Mouse (Mus musculus): ENCODE results near the gene Gm13696. TPM values are rescaled to one million over a fixed set of nuclear protein-coding genes. Genes with fewer than 3 reads are reported as not detected.
"Not testable (repeated sequence)": the region's sequence is repeated elsewhere in the genome, so short reads cannot be mapped to it uniquely, and the experiment has no call there.

Gm13696 gene
- not detected in 2 replicates for total RNA-seq (2014; fragmentation: Nextera tagmentation)
- total RNA-seq (2017) = 0.17 and 0.27 TPM in 2 replicates
- not detected in 2 replicates for polyA plus RNA-seq (2012)

GRCm38 (mm10) chr2:83972823-83973222 is at the start of gene Gm13696:
Gene Gm13696, plus strand, starts transcription at chr2:83973123.
- not testable (repeated sequence) for H3K4me1 ChIP-seq (ENCODE audit: insufficient read depth, low read depth, low read length); ATAC-seq (ENCODE audit: extremely low read depth, insufficient number of reproducible peaks, low FRiP score, poor library complexity, severe bottlenecking); H3K9me3 ChIP-seq (replicated peaks); DNase-seq (ENCODE audit: low spot score); H3K27me3 ChIP-seq (ENCODE audit: insufficient read depth, low read length); H3K4me3 ChIP-seq (ENCODE audit: low read depth, low read length); H3K36me3 ChIP-seq (replicated peaks)

- DNase-seq (ENCODE audit: low spot score) (no peak), ATAC-seq (ENCODE audit: extremely low read depth, insufficient number of reproducible peaks, low FRiP score, poor library complexity, severe bottlenecking) (peak; percentile 28; the same call in 1 of the 2 replicates)
- H3K4me3 ChIP-seq (ENCODE audit: low read depth, low read length) = no peak overlapping the region
Observed at GRCm38 (mm10) chr2:83929478-83930088, 43.3 kb upstream of the Gm13696 start.

GRCm38 (mm10) chr2:83940931-83941361 is 32.0 kb upstream of the Gm13696 start, which contains the start of gene Zswim2:
Gene Zswim2, minus strand, starts transcription at chr2:83941228.
- DNase-seq (ENCODE audit: low spot score) (no peak), ATAC-seq (ENCODE audit: extremely low read depth, insufficient number of reproducible peaks, low FRiP score, poor library complexity, severe bottlenecking) (no peak)
- Histone ChIP-seq H3K27me3 (ENCODE audit: insufficient read depth, low read length) (no peaks in the 10 kb centered on the region), H3K4me3 (ENCODE audit: low read depth, low read length) (no peak within 1 kb of the TSS), H3K36me3 (replicated peaks) (no peaks in the 10 kb centered on the region), H3K4me1 (ENCODE audit: insufficient read depth, low read depth, low read length) (no peaks in the 10 kb centered on the region), H3K9me3 (replicated peaks) (no peaks in the 10 kb centered on the region)
- TF ChIP-seq POLR2AphosphoS5 (IDR thresholded peaks at IDR 0.05; ENCODE audit: insufficient replicate concordance, low read depth, low read length) (no peak), CTCF (IDR thresholded peaks at IDR 0.05; ENCODE audit: low read depth, low read length) (no peak), GATA1 (IDR thresholded peaks at IDR 0.05; ENCODE audit: borderline replicate concordance, low read length) (no peak), TAL1 (conservative IDR thresholded peaks at IDR 0.05; ENCODE audit: low read depth, low read length) (no peak)

More at GRCm38 (mm10) chr2:83929478-83930088, 43.3 kb upstream of the Gm13696 start:
- Histone ChIP-seq H3K9me3 (replicated peaks) (no peaks in the 10 kb centered on the region), H3K36me3 (replicated peaks) (no peaks in the 10 kb centered on the region), H3K27me3 (ENCODE audit: insufficient read depth, low read length) (no peaks in the 10 kb centered on the region), H3K4me1 (ENCODE audit: insufficient read depth, low read depth, low read length) (no peaks in the 10 kb centered on the region)
- no peak for TF ChIP-seq GATA1 (IDR thresholded peaks at IDR 0.05; ENCODE audit: borderline replicate concordance, low read length)
- TF ChIP-seq TAL1 (conservative IDR thresholded peaks at IDR 0.05; ENCODE audit: low read depth, low read length) = no peak
- TF ChIP-seq POLR2AphosphoS5 (IDR thresholded peaks at IDR 0.05; ENCODE audit: insufficient replicate concordance, low read depth, low read length) = no peak
- no peak for TF ChIP-seq GATA2 (IDR thresholded peaks at IDR 0.05; ENCODE audit: borderline replicate concordance, low read depth, low read length)
- TF ChIP-seq CTCF (IDR thresholded peaks at IDR 0.05; ENCODE audit: low read depth, low read length) = no peak

GRCm38 (mm10) chr2:83941378-83941777 is 31.5 kb upstream of the Gm13696 start:
- no peak for ATAC-seq (ENCODE audit: extremely low read depth, insufficient number of reproducible peaks, low FRiP score, poor library complexity, severe bottlenecking)
- no peaks in the 10 kb centered on the region for H3K9me3 ChIP-seq (replicated peaks)
- H3K36me3 ChIP-seq (replicated peaks) = no peaks in the 10 kb centered on the region
- TF ChIP-seq TAL1 (conservative IDR thresholded peaks at IDR 0.05; ENCODE audit: low read depth, low read length) (no peak), GATA2 (IDR thresholded peaks at IDR 0.05; ENCODE audit: borderline replicate concordance, low read depth, low read length) (no peak), GATA1 (IDR thresholded peaks at IDR 0.05; ENCODE audit: borderline replicate concordance, low read length) (no peak), CTCF (IDR thresholded peaks at IDR 0.05; ENCODE audit: low read depth, low read length) (no peak), POLR2AphosphoS5 (IDR thresholded peaks at IDR 0.05; ENCODE audit: insufficient replicate concordance, low read depth, low read length) (no peak)
- no peak for DNase-seq (ENCODE audit: low spot score)
- no peak overlapping the region for H3K4me3 ChIP-seq (ENCODE audit: low read depth, low read length)
- H3K27me3 ChIP-seq (ENCODE audit: insufficient read depth, low read length) = no peaks in the 10 kb centered on the region
- H3K4me1 ChIP-seq (ENCODE audit: insufficient read depth, low read depth, low read length) = no peaks in the 10 kb centered on the region

- ATAC-seq (ENCODE audit: extremely low read depth, insufficient number of reproducible peaks, low FRiP score, poor library complexity, severe bottlenecking) = no peak
- no peak for TF ChIP-seq POLR2AphosphoS5 (IDR thresholded peaks at IDR 0.05; ENCODE audit: insufficient replicate concordance, low read depth, low read length)
- TF ChIP-seq GATA1 (IDR thresholded peaks at IDR 0.05; ENCODE audit: borderline replicate concordance, low read length) = no peak
- TF ChIP-seq TAL1 (conservative IDR thresholded peaks at IDR 0.05; ENCODE audit: low read depth, low read length) = no peak
- no peak for TF ChIP-seq GATA2 (IDR thresholded peaks at IDR 0.05; ENCODE audit: borderline replicate concordance, low read depth, low read length)
- Histone ChIP-seq H3K4me3 (ENCODE audit: low read depth, low read length) (no peak overlapping the region), H3K4me1 (ENCODE audit: insufficient read depth, low read depth, low read length) (no peaks in the 10 kb centered on the region), H3K36me3 (replicated peaks) (no peaks in the 10 kb centered on the region), H3K9me3 (replicated peaks) (no peaks in the 10 kb centered on the region), H3K27me3 (ENCODE audit: insufficient read depth, low read length) (no peaks in the 10 kb centered on the region)
- DNase-seq (ENCODE audit: low spot score) = no peak
Observed at GRCm38 (mm10) chr2:83941792-83942191, 31.1 kb upstream of the Gm13696 start.

GRCm38 (mm10) chr2:83955393-83955792 is 17.5 kb upstream of the Gm13696 start, which contains the start of gene Gm13698:
Gene Gm13698, plus strand, starts transcription at chr2:83955693.
- H3K36me3 ChIP-seq (replicated peaks); H3K27me3 ChIP-seq (ENCODE audit: insufficient read depth, low read length); DNase-seq (ENCODE audit: low spot score); H3K4me1 ChIP-seq (ENCODE audit: insufficient read depth, low read depth, low read length); H3K4me3 ChIP-seq (ENCODE audit: low read depth, low read length); ATAC-seq (ENCODE audit: extremely low read depth, insufficient number of reproducible peaks, low FRiP score, poor library complexity, severe bottlenecking); H3K9me3 ChIP-seq (replicated peaks): not testable (repeated sequence)

- not testable (repeated sequence) for H3K4me3 ChIP-seq (ENCODE audit: low read depth, low read length); H3K36me3 ChIP-seq (replicated peaks); H3K27me3 ChIP-seq (ENCODE audit: insufficient read depth, low read length); DNase-seq (ENCODE audit: low spot score); H3K9me3 ChIP-seq (replicated peaks); H3K4me1 ChIP-seq (ENCODE audit: insufficient read depth, low read depth, low read length); ATAC-seq (ENCODE audit: extremely low read depth, insufficient number of reproducible peaks, low FRiP score, poor library complexity, severe bottlenecking)
Observed at GRCm38 (mm10) chr2:83961203-83961602, 11.7 kb upstream of the Gm13696 start, which contains the start of gene Gm13693. Gene Gm13693, plus strand, starts transcription at chr2:83961503.

- ATAC-seq (ENCODE audit: extremely low read depth, insufficient number of reproducible peaks, low FRiP score, poor library complexity, severe bottlenecking); DNase-seq (ENCODE audit: low spot score); H3K9me3 ChIP-seq (replicated peaks); H3K4me1 ChIP-seq (ENCODE audit: insufficient read depth, low read depth, low read length); H3K27me3 ChIP-seq (ENCODE audit: insufficient read depth, low read length); H3K36me3 ChIP-seq (replicated peaks); H3K4me3 ChIP-seq (ENCODE audit: low read depth, low read length): not testable (repeated sequence)
Observed at GRCm38 (mm10) chr2:83967013-83967412, 5.9 kb upstream of the Gm13696 start, which contains the start of gene Gm13695. Gene Gm13695, plus strand, starts transcription at chr2:83967313.

GRCm38 (mm10) chr2:83978633-83979032 is 5.7 kb downstream of the Gm13696 start, which contains the start of gene Gm13694:
Gene Gm13694, plus strand, starts transcription at chr2:83978933.
- not testable (repeated sequence) for H3K4me1 ChIP-seq (ENCODE audit: insufficient read depth, low read depth, low read length); H3K4me3 ChIP-seq (ENCODE audit: low read depth, low read length); H3K27me3 ChIP-seq (ENCODE audit: insufficient read depth, low read length); H3K36me3 ChIP-seq (replicated peaks); H3K9me3 ChIP-seq (replicated peaks); DNase-seq (ENCODE audit: low spot score); ATAC-seq (ENCODE audit: extremely low read depth, insufficient number of reproducible peaks, low FRiP score, poor library complexity, severe bottlenecking)

- not testable (repeated sequence) for H3K36me3 ChIP-seq (replicated peaks); DNase-seq (ENCODE audit: low spot score); H3K27me3 ChIP-seq (ENCODE audit: insufficient read depth, low read length); H3K4me3 ChIP-seq (ENCODE audit: low read depth, low read length); ATAC-seq (ENCODE audit: extremely low read depth, insufficient number of reproducible peaks, low FRiP score, poor library complexity, severe bottlenecking); H3K9me3 ChIP-seq (replicated peaks); H3K4me1 ChIP-seq (ENCODE audit: insufficient read depth, low read depth, low read length)
Observed at GRCm38 (mm10) chr2:83984443-83984842, 11.5 kb downstream of the Gm13696 start, which contains the start of gene Gm13697. Gene Gm13697, plus strand, starts transcription at chr2:83984743.
